Mouse (Mus musculus) lung, embryonic 14.5 days (tissue): ENCODE measurements around the gene Chchd2. TPM values are rescaled to one million over a fixed set of nuclear protein-coding genes. Genes with fewer than 3 reads are reported as not detected.

Experiments used
- ATAC-seq: fragments of 200-750 bp; cut with Nextera tagmentation; 2 replicates; pipeline ENCODE4 v1.8.0; 2017; ENCODE audit warnings: mild to moderate bottlenecking, moderate TSS enrichment, moderate library complexity; ENCODE audit not compliant: insufficient read depth
- DNase-seq: peaks from one replicate; pipeline ENCODE4 v3.0.0-alpha.2; 2015
- H3K27ac ChIP-seq: fragments of 300-500 bp; sonication (generic); 2 replicates; pipeline ENCODE4 v1.5.1; 2014; ENCODE audit warnings: low read depth, mild to moderate bottlenecking, moderate library complexity
- H3K27me3 ChIP-seq: fragments of 300-500 bp; sonication (generic); 2 replicates; pipeline ENCODE4 v1.6.1; 2014; ENCODE audit warnings: low read length, control low read depth; ENCODE audit not compliant: insufficient read depth
- H3K36me3 ChIP-seq: fragments of 300-500 bp; sonication (generic); 2 replicates; pipeline ENCODE4 v1.6.1; 2014; ENCODE audit warnings: control low read depth; ENCODE audit not compliant: insufficient read depth
- H3K4me1 ChIP-seq: fragments of 300-500 bp; sonication (generic); 2 replicates; pipeline ENCODE4 v1.6.1; 2014; ENCODE audit warnings: antibody characterized with exemption, control low read depth; ENCODE audit not compliant: insufficient read depth
- H3K4me2 ChIP-seq: fragments of 300-500 bp; sonication (generic); 2 replicates; pipeline ENCODE4 v1.6.1; 2014; ENCODE audit warnings: mild to moderate bottlenecking
- H3K4me3 ChIP-seq: fragments of 300-500 bp; sonication (generic); 2 replicates; pipeline ENCODE4 v1.5.1; 2014; ENCODE audit warnings: low read depth, low read length
- H3K9ac ChIP-seq: fragments of 300-500 bp; sonication (generic); 2 replicates; pipeline ENCODE4 v1.6.1; 2014
- H3K9me3 ChIP-seq: fragments of 300-500 bp; sonication (generic); 2 replicates; pipeline ENCODE4 v1.6.1; 2016; ENCODE audit warnings: low read depth, low read length, control low read depth
- CTCF ChIP-seq: IDR thresholded peaks from 2 replicates; pipeline ENCODE4 v1.5.1; 2016; ENCODE audit warnings: antibody characterized with exemption, low read depth
- WGBS: fragments of 180-500 bp; shearing (Covaris S2); extraction: QIAGEN DNeasy Blood & Tissue Kit; methylation state at CpG from one replicate; pipeline ENCODE4 v1.1.7; 2014; 5-methylcytosine and 5-hydroxymethylcytosine counted together
- polyA plus RNA-seq: library from polyadenylated mRNA; unstranded; fragments of >200 nt; fragmentation: Nextera tagmentation; extraction: Ambion mirVana; gene quantifications from 2 replicates; pipeline ENCODE4 v1.2.1, GENCODE M21; 2014

Gene Chchd2
- polyA plus RNA-seq, 1 experiment from 2014 or later = 893 TPM

DNA sequence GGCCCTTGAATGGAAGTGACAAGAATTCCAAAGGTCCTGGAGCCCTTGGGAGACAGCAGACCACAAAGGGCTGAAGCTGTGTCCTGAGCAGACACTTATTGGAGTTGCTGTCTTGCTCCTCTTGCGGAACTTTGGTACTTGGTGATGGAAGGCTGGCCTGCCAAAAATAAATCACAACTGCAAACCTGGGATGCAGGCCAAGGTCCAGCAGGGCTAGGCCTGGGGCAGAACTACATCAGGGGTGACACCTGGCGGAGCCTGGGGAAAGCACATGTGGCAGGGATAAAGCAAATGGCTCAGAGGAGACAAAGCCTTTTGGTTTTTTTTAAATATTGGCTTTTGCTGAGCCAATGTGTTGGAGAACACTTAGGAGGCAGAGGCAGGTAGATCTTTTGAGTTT lies 8.3 kb downstream of the Chchd2 start:
- Histone ChIP-seq H3K4me3 (no peak overlapping the region), H3K9ac (no peak overlapping the region), H3K9me3 (no peaks in the 10 kb centered on the region), H3K27me3 (no peaks in the 10 kb centered on the region), H3K4me1 (no peaks in the 10 kb centered on the region), H3K36me3 (peaks cover 31% of the 10 kb centered on the region), H3K4me2 (no peak overlapping the region), H3K27ac (no peak overlapping the region)
- DNase-seq = peak; percentile 78
- TF ChIP-seq CTCF = peak; percentile 66
- 35% methylated on average over 2 of the region's 2 CpGs for WGBS
- ATAC-seq = peak; percentile 66

DNA sequence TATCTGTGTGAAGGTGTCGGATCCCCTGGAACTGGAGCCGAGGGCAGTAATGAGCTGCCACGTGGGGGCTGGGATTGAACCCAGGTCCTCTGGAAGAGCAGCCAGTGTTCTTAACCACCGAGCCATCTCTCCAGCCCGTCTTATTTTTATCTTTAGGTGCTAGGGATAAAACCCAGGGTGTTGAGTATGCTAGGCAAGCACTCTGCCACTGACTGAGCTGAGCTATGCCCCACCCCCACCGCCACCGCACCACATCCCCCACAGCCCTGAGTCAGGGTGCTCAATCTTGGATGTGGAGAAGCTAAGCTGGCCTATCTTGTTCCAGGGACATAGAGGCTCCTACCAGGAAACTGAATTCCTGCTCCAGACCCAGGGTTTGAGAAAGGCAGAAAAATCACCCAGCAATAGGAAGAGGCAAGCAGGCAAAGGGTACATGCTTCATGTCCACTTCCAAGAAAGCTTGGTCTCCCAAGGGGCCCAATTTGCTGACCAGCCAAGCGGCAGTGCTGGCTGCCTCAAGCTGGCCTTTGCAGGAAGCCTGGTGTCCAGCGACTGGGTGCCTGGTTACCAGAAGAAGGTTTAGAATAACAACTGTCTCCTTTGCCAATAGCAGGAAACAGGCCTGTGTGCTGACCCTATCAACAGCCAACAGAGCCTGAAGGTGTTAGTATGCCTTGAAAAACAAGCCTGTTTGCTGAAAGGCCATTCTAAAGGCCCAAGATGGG lies 9.4 kb downstream of the Chchd2 start:
- no peaks in the 10 kb centered on the region for H3K9me3 ChIP-seq
- DNase-seq = no peak
- no peak overlapping the region for H3K27ac ChIP-seq
- no peak overlapping the region for H3K9ac ChIP-seq
- no peak for TF ChIP-seq CTCF
- WGBS = 66% methylated on average over 9 of the region's 9 CpGs
- ATAC-seq = no peak
- H3K27me3 ChIP-seq = no peaks in the 10 kb centered on the region
- H3K4me3 ChIP-seq = no peak overlapping the region
- no peaks in the 10 kb centered on the region for H3K4me1 ChIP-seq
- H3K4me2 ChIP-seq = no peak overlapping the region
- peaks cover 24% of the 10 kb centered on the region for H3K36me3 ChIP-seq

DNA sequence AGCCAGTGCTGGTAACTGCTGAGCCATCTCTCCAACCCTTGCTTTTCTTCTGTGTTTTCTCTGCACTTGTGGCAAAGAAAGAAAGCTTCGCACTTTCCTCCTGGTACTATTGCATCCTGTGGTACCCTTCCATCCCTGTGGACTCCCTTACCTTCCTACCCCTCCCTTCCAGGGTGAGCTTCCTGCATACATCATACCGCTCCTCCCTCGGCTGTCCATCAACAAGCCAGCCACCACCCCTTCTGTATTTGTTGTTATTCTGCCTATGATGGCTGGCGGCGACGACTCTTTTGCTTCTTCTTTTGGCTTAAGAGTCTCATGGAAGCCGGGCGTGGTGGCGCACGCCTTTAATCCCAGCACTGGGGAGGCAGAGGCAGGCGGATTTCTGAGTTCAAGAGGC lies 12.2 kb downstream of the Chchd2 start:
- no peaks in the 10 kb centered on the region for H3K36me3 ChIP-seq
- no peak overlapping the region for H3K9ac ChIP-seq
- H3K4me1 ChIP-seq = no peaks in the 10 kb centered on the region
- no peak for TF ChIP-seq CTCF
- H3K4me3 ChIP-seq = no peak overlapping the region
- ATAC-seq (no peak), DNase-seq (no peak)
- no peaks in the 10 kb centered on the region for H3K9me3 ChIP-seq
- H3K27ac ChIP-seq = no peak overlapping the region
- no peak overlapping the region for H3K4me2 ChIP-seq
- WGBS = 79% methylated on average over 11 of the region's 11 CpGs
- H3K27me3 ChIP-seq = no peaks in the 10 kb centered on the region

DNA sequence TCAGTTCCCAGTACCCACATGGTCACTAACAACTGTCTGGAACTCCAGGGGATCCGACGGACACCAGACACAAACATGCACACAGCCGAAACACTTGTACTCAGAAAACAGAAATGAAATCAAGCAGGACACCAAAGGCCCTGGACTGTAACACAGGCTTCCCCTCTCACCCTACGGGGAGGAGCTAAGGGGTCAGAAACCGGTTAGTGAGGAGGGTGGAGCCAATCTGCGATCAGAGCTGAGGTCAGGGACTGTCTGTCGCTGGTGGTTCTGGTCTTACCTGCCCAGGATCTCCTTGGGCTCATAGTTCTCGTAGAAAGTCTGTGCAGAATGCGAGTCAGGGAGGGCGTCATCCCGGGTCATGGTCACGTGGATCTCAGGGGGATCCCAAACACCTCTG lies 13.3 kb downstream of the Chchd2 start:
- ATAC-seq = no peak

DNA sequence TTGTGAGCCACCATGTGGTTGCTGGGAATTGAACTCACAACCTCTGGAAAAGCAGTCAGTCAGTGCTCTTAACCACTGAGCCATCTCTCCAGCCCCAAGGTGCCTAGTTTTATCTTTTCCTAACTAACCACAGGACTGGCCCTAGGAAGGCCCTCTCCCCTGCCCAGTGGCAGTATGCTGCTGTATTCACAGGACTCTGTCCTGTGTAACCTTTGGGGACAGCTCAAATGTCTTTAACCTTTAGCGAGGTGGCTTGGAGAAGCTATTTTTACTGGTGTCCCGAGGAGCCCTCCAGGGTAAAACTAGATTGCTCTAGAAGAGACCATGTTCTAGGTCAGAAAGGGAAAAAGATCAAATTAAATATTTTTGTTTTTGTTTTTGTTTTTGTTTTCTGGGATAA lies 16.0 kb downstream of the Chchd2 start:
- ATAC-seq = no peak
- no peak overlapping the region for H3K4me2 ChIP-seq
- H3K4me1 ChIP-seq = no peaks in the 10 kb centered on the region

More for the DNA sequence above, 13.3 kb downstream of the Chchd2 start:
- H3K9ac ChIP-seq = no peak overlapping the region
- no peak for TF ChIP-seq CTCF
- no peaks in the 10 kb centered on the region for H3K36me3 ChIP-seq
- no peak overlapping the region for H3K4me3 ChIP-seq
- WGBS = 78% methylated on average over 12 of the region's 12 CpGs
- DNase-seq = no peak
- H3K9me3 ChIP-seq = no peaks in the 10 kb centered on the region
- no peak overlapping the region for H3K27ac ChIP-seq
- H3K4me1 ChIP-seq = no peaks in the 10 kb centered on the region
- no peak overlapping the region for H3K4me2 ChIP-seq
- no peaks in the 10 kb centered on the region for H3K27me3 ChIP-seq

DNA sequence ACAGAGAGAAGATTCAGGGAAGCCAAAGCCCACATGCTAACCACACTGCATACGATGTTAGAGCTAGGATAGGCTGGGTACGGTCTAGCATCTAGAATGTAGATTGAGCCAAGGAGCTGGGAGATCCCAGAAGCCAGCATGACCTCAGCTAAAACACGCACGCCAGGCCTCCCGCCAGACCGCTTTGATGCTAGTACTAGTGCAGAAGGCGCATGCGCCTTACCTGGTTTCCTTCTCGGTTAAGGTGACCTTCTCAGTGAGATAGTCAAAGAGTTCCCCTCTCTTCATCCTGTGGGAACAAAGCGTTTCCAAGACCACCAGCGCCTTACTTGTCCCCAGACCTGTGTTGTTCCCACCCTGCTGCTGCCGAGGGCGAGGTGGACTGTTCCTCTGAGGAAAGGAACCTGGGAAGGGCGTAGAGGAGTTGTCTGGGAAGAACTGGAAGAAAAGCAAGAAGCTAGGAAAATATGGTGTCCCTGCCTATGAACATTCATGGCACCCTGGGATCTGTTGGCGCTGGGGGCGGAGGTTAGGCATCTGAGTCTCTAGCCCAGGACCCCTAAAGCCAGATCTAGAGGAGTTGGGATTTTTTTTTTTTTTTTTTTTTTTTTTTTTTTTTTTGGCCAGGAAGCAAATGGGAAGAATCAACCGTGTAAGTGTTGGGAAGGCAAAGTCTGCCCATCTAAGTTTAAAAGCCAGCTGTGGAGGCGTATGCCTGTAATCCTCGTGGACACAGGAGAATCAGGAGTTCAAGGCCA lies 17.9 kb downstream of the Chchd2 start:
- no peak overlapping the region for H3K9ac ChIP-seq
- ATAC-seq (no peak), DNase-seq (no peak)
- no peaks in the 10 kb centered on the region for H3K36me3 ChIP-seq
- H3K4me2 ChIP-seq = no peak overlapping the region
- no peak overlapping the region for H3K4me3 ChIP-seq
- H3K27ac ChIP-seq = no peak overlapping the region
- H3K4me1 ChIP-seq = no peaks in the 10 kb centered on the region
- H3K9me3 ChIP-seq = no peaks in the 10 kb centered on the region
- WGBS = 82% methylated on average over 19 of the region's 19 CpGs
- no peak for TF ChIP-seq CTCF
- H3K27me3 ChIP-seq = no peaks in the 10 kb centered on the region

More for the DNA sequence above, 16.0 kb downstream of the Chchd2 start:
- no peaks in the 10 kb centered on the region for H3K27me3 ChIP-seq
- WGBS = 75% methylated on average over 2 of the region's 2 CpGs
- H3K9ac ChIP-seq = no peak overlapping the region
- no peaks in the 10 kb centered on the region for H3K9me3 ChIP-seq
- no peak for DNase-seq
- no peak for TF ChIP-seq CTCF
- no peaks in the 10 kb centered on the region for H3K36me3 ChIP-seq
- no peak overlapping the region for H3K4me3 ChIP-seq
- H3K27ac ChIP-seq = no peak overlapping the region

DNA sequence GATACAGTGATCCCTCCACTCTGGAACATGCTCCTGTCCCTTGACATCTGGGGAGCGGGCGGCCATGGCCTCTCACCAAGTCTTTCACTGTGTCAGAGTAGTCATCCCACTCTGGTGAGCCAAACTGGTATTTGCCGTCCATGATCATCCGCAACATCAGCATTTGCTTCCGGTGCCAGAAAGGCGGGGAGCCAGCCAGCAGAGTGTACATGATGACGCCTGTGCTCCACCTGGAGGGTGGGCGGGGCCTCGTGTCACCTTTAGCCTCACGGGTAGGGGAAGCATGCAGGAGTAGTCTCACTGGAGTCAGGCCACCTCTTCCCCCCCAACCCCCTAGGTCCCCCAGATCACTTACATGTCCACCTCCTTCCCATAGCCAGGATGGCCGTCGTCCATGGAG lies 21.4 kb downstream of the Chchd2 start:
- H3K9ac ChIP-seq = no peak overlapping the region
- DNase-seq = no peak

More for the DNA sequence above, 21.4 kb downstream of the Chchd2 start:
- ATAC-seq = no peak
- Histone ChIP-seq H3K9me3 (no peaks in the 10 kb centered on the region), H3K4me3 (no peak overlapping the region), H3K36me3 (peaks cover 11% of the 10 kb centered on the region; the same call in 1 of the 2 replicates), H3K4me2 (no peak overlapping the region), H3K27ac (no peak overlapping the region), H3K27me3 (no peaks in the 10 kb centered on the region), H3K4me1 (no peaks in the 10 kb centered on the region)
- no peak for TF ChIP-seq CTCF
- 78% methylated on average over 12 of the region's 12 CpGs for WGBS
